Mouse (Mus musculus) ovary, adult 2 months (tissue): ENCODE measurements around the gene Otud5. TPM values are rescaled to one million over a fixed set of nuclear protein-coding genes. Genes with fewer than 3 reads are reported as not detected.

ENCODE experiments used
- polyA plus RNA-seq: library from polyadenylated mRNA; depleted of rRNA; stranded (reverse); fragments of >200 nt; gene quantifications from 2 replicates; pipeline ENCODE4 v1.2.3, GENCODE M21; 2012; rRNA removed

Otud5 gene
- 27.6 and 29.9 TPM in 2 replicates for polyA plus RNA-seq

GRCm38 (mm10) chrX:7841163-7842162 is at the start of gene Otud5:
TSS of gene Otud5 (plus strand) at chrX:7841364.

GRCm38 (mm10) chrX:7821865-7822779 is 19.0 kb upstream of the Otud5 start, which contains the start of gene Kcnd1:
TSS of gene Kcnd1 (plus strand) at chrX:7822289.

GRCm38 (mm10) chrX:7878007-7878419 is 36.8 kb downstream of the Otud5 start, which contains the start of gene Pim2:
TSS of gene Pim2 (plus strand) at chrX:7878262.

DNA sequence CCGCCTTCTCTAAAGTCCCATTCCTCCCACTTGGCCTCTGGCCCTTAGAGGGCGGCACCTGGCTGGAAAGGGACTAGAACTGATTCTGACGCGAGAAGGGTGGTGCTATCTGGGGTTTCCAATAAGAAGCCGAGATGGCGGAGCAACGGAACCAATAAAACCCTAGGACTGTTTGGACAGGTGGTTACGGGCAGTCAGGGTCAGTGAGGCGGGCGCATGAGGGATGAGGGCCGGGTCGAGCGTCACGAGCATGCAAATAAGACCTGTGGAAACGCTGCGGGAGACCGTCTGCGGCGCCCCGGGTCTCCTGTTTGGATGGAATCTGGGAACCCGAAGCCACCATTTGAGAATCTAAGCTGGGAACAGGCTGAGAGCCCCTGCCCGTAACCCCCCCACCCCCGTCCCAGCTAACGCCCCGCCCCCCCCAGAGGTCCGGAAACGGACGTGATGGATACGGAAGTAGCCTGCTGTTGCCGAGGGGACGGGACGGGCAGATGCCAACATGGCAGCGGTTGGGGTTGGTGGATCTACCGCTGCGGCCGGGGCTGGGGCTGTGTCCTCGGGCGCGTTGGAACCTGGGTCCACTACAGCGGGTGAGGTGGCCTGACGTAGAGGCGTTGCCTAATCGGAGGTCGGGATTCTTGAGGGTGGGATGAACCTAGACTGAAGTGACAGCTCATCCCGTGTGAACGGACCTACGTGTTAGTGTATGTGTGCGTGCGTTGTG is 42.8 kb downstream of the Otud5 start, which contains the start of gene Slc35a2:
Gene Slc35a2, plus strand, starts transcription at position 188 of the 727 bp plus-strand sequence.

DNA sequence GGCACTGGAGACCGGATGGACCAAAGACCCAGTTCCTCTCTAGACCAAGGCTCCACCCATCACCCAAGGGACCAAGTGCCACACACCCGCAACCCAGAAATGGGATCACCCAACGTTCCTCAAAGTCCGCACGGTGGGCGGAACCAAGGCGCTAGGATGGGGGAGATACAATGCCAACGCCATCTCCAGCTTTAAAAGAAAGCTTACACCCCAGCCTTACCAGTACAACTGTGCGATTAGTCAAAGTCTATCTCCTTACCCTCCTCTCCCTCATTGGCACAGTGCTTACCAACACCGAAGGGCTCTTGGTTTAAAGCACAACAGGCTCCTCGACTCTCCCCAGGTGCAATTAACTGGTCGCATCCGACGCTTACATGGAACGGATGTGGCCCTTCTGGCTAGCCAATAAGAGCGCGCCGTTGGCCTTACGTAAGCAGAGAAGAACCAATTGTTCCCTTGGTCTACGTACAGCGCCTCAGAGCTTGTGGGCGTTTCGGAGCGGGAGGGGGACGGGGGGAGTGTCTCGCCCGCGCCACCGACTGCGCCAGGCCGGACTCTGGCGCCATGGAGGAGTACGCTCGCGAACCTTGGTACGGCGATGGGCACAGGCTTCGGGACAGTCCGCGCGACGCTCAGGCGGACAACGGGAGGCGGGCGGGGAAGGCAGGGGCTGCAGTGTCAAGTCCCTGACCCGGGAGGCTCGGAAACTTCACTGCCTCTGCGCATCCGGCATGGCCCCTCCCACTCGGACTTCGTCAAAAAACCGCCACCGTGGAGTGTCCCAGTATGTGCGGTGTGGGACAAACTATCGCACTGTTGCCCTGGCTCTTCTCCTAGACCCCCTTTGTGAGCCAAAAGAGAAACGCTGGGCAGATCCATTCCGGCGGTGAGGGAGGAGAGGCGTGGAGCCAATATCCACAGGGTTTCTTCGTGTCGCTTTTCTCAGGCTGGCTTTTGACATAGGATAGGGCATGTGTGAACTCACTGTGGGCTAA is 58.0 kb downstream of the Otud5 start, which contains the start of the genes Pqbp1 and Timm17b:
Gene Pqbp1, minus strand, starts transcription at position 390 of the 995 bp plus-strand sequence.
Gene Timm17b, plus strand, starts transcription at position 478 of the 995 bp plus-strand sequence.

GRCm38 (mm10) chrX:7907735-7908134 is 66.6 kb downstream of the Otud5 start, which contains the start of gene Gm10491:
TSS of gene Gm10491 (minus strand) at chrX:7907835.

GRCm38 (mm10) chrX:7909242-7909641 is 68.1 kb downstream of the Otud5 start, which contains the start of gene Gm10490:
TSS of gene Gm10490 (plus strand) at chrX:7909542.

GRCm38 (mm10) chrX:7919601-7920383 is 78.6 kb downstream of the Otud5 start, which contains the start of gene Pcsk1n:
TSS of gene Pcsk1n (plus strand) at chrX:7919822.

Other genes starting within 250 kb of the Otud5 start
- gene Ccdc22, start 235.8 kb upstream of the Otud5 start, polyA plus RNA-seq = 21.8 and 22.6 TPM in 2 replicates
- gene Cacna1f, start 234.3 kb upstream of the Otud5 start, polyA plus RNA-seq = 0.07 TPM in 1 of 2 replicates, not detected in the other
- 2.7 and 3.3 TPM in 2 replicates for gene Syp, start 202.9 kb upstream of the Otud5 start, polyA plus RNA-seq
- 31.8 and 33.4 TPM in 2 replicates for gene Prickle3, start 184.1 kb upstream of the Otud5 start, polyA plus RNA-seq
- gene Plp2, start 170.0 kb upstream of the Otud5 start, polyA plus RNA-seq = 149 and 231 TPM in 2 replicates
- 3.4 and 4.6 TPM in 2 replicates for gene Magix, start 160.1 kb upstream of the Otud5 start, polyA plus RNA-seq
- gene Gpkow, start 144.2 kb upstream of the Otud5 start, polyA plus RNA-seq = 7.9 and 9.3 TPM in 2 replicates
- gene Wdr45, start 127.0 kb upstream of the Otud5 start, polyA plus RNA-seq = 46.9 and 64.6 TPM in 2 replicates
- gene Gm45208, start 119.1 kb upstream of the Otud5 start, polyA plus RNA-seq = 0.71 and 1.6 TPM in 2 replicates
- 90.1 and 91.4 TPM in 2 replicates for gene Praf2, start 112.9 kb upstream of the Otud5 start, polyA plus RNA-seq
- 29.6 and 35.3 TPM in 2 replicates for gene Ccdc120, start 90.5 kb upstream of the Otud5 start, polyA plus RNA-seq
- 35.2 and 35.4 TPM in 2 replicates for gene Tfe3, start 78.8 kb upstream of the Otud5 start, polyA plus RNA-seq
- gene Gripap1, start 51.6 kb upstream of the Otud5 start, polyA plus RNA-seq = 34.1 and 34.5 TPM in 2 replicates
- 2.3 and 3.0 TPM in 2 replicates for gene Kcnd1, start 19.1 kb upstream of the Otud5 start, polyA plus RNA-seq
- 16.5 and 18.2 TPM in 2 replicates for gene Pim2, start 36.9 kb downstream of the Otud5 start, polyA plus RNA-seq
- gene Slc35a2, start 42.7 kb downstream of the Otud5 start, polyA plus RNA-seq = 129 and 132 TPM in 2 replicates
- gene Pqbp1, start 57.9 kb downstream of the Otud5 start, polyA plus RNA-seq = 53.7 and 69.5 TPM in 2 replicates
- 41.8 and 57.6 TPM in 2 replicates for gene Timm17b, start 58.0 kb downstream of the Otud5 start, polyA plus RNA-seq
- not detected in 2 replicates for gene Gm10491, start 66.5 kb downstream of the Otud5 start, polyA plus RNA-seq
- gene Gm10490, start 68.2 kb downstream of the Otud5 start, polyA plus RNA-seq = not detected in 2 replicates
- gene Pcsk1n, start 78.5 kb downstream of the Otud5 start, polyA plus RNA-seq = 1.9 and 2.3 TPM in 2 replicates
- gene Eras, start 87.2 kb downstream of the Otud5 start, polyA plus RNA-seq = not detected in 2 replicates
- 51.2 and 62.0 TPM in 2 replicates for gene Hdac6, start 106.5 kb downstream of the Otud5 start, polyA plus RNA-seq
- 8.0 and 9.2 TPM in 2 replicates for gene Gata1, start 136.7 kb downstream of the Otud5 start, polyA plus RNA-seq
- not detected in 2 replicates for gene Glod5, start 177.1 kb downstream of the Otud5 start, polyA plus RNA-seq
- gene Suv39h1, start 233.4 kb downstream of the Otud5 start, polyA plus RNA-seq = 19.6 and 26.9 TPM in 2 replicates
- 3.2 TPM in 2 replicates for gene Was, start 249.1 kb downstream of the Otud5 start, polyA plus RNA-seq